Mouse (Mus musculus) liver, embryonic 11.5 days (tissue): ENCODE data around the gene Enpp1. TPM values are rescaled to one million over a fixed set of nuclear protein-coding genes. Genes with fewer than 3 reads are reported as not detected.

Experiments used
- ATAC-seq: fragments of 200-750 bp; cut with Nextera tagmentation; replicated peaks from 2 replicates; pipeline ENCODE4 v1.8.0; 2017; ENCODE audit warnings: moderate number of reproducible peaks, mild to moderate bottlenecking, moderate TSS enrichment, moderate library complexity; ENCODE audit not compliant: low FRiP score
- DNase-seq: peaks from one replicate; pipeline ENCODE4 v3.0.0-alpha.2; 2017; ENCODE audit warnings: low spot score
- H3K27ac ChIP-seq: fragments of 300-500 bp; sonication (generic); 2 replicates; pipeline ENCODE4 v1.5.1; 2014; ENCODE audit warnings: mild to moderate bottlenecking, low read depth, low read length, control low read depth
- H3K27me3 ChIP-seq: fragments of 300-500 bp; sonication (generic); replicated peaks from 2 replicates; pipeline ENCODE4 v1.6.1; 2014; ENCODE audit warnings: low read length, mixed read lengths; ENCODE audit not compliant: control insufficient read depth, insufficient read depth
- H3K36me3 ChIP-seq: fragments of 300-500 bp; sonication (generic); 2 replicates; pipeline ENCODE4 v1.6.1; 2014; ENCODE audit warnings: mild to moderate bottlenecking, low read length, moderate library complexity, mixed read lengths; ENCODE audit not compliant: control insufficient read depth, insufficient read depth
- H3K4me1 ChIP-seq: fragments of 300-500 bp; sonication (generic); replicated peaks from 2 replicates; pipeline ENCODE4 v1.6.1; 2014; ENCODE audit warnings: low read length, mixed read lengths; ENCODE audit not compliant: control insufficient read depth, insufficient read depth
- H3K4me2 ChIP-seq: fragments of 300-500 bp; sonication (generic); 2 replicates; pipeline ENCODE4 v1.6.1; 2014; ENCODE audit warnings: mild to moderate bottlenecking, control low read depth, moderate library complexity
- H3K4me3 ChIP-seq: fragments of 300-500 bp; sonication (generic); 2 replicates; pipeline ENCODE4 v1.5.1; 2014; ENCODE audit warnings: low read depth, low read length, control low read depth
- H3K9ac ChIP-seq: fragments of 300-500 bp; sonication (generic); 2 replicates; pipeline ENCODE4 v1.6.1; 2014; ENCODE audit warnings: low read depth, low read length, control low read depth
- H3K9me3 ChIP-seq: fragments of 300-500 bp; sonication (generic); 2 replicates; pipeline ENCODE4 v1.6.1; 2016; ENCODE audit warnings: low read length, inconsistent platforms, mixed read lengths; ENCODE audit not compliant: control insufficient read depth
- WGBS: fragments of 180-500 bp; shearing (Covaris S2); extraction: QIAGEN DNeasy Blood & Tissue Kit; methylation state at CpG from one replicate; pipeline ENCODE4 v1.1.7; 2014; 5-methylcytosine and 5-hydroxymethylcytosine counted together
- polyA plus RNA-seq: library from polyadenylated mRNA; unstranded; fragments of >200 nt; fragmentation: Nextera tagmentation; extraction: Ambion mirVana; gene quantifications from 2 replicates; pipeline ENCODE4 v1.2.1, GENCODE M21; 2014

The Enpp1 gene
- 2.7 TPM in 2 replicates for polyA plus RNA-seq

DNA sequence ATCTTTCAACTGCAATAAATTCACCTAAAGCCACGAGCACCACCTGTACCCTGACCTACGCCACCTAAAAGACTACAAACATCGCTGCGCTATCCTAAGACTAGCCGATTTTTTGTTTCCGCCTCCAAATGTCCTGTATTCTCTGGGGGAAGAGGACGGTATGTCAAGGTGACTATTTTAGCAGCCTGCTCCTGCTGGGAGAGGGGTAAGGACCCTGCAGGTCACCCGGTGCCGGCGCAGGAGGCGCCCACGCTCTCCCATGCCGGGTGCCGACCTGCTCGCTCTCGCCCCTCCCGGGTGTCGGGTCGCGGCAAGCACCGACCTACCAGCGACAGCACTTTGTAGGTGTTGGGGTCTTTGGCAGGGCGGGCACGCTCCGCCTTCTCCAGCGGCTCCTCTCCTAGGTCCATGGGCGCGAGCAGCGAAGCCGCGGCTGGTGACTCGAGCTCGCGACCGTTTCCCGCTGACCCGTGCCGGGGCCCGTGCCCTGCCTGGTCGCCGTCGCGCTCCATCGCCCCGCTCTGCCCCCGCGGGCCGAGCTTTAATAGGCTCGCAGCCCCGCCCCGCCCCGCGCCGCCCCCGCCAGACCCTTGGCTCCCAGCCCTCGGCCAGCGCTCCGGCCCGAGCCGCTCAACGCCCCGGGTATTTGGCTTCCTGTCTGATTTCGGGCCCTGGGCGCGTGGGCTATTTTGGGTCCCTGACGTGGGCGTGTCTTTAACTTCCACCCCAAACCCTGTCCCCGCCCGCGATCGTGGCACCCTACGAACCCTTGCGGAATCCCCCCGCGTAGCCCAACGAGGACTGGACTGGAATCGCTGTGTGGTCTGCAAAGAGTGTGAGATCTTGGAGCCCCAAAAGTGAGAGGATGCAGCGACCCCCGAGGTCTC is at the start of gene Enpp1:
Gene Enpp1 (minus strand): TSS at position 680 of the 887 bp plus-strand sequence.
- peak; percentile 78 for ATAC-seq
- H3K4me1 ChIP-seq, result 0 out of 2 replicates have a peak, but pooled peaks cover 3% of the 10 kb centered on the region
- H3K27ac ChIP-seq, result no peak within 1 kb of the TSS
- H3K9me3 ChIP-seq, result no peaks in the 10 kb centered on the region
- H3K27me3 ChIP-seq, result no peaks in the 10 kb centered on the region; the same call in 1 of the 2 replicates
- H3K4me2 ChIP-seq, result peak within 1 kb of the TSS; percentile 99
- under 1% methylated on average over 77 of the region's 79 CpGs for WGBS
- peak within 1 kb of the TSS; percentile 75 for H3K4me3 ChIP-seq
- H3K9ac ChIP-seq, result peak within 1 kb of the TSS; percentile 72
- no peaks in the 10 kb centered on the region for H3K36me3 ChIP-seq
- peak; percentile 73 for DNase-seq

DNA sequence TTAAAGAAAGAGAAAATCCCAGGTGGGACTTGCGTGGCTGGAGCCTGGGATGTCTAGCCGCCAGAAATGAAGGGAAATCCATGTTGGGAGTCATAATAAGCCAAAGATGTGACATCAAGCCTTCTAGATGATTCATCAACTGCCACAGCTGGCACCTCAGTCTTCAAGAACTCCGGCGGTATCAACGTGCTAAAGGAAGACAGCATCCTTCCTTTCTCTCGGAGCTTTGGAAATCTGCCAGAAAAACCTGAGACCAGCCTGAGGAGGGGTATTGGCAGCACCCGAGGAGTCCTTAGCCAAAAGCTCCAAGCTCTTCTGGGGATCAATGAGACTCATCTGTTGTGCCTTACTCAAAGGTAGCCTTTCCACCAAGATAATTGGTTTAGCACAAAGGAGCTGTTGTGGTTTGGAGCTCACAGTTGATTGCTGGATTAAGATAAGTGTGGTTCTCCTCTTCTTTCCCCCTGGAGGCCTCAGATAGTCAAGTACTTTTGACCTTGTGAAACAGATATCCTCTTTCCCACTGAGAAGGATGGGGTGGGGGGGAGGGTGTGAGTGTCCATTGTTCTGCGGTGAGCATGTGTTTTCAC is 46.5 kb upstream of the Enpp1 start:
- DNase-seq (peak; percentile 40), ATAC-seq (peak; percentile 91)
- no peaks in the 10 kb centered on the region for H3K9me3 ChIP-seq
- peak overlapping the region; percentile 42; the same call in 1 of the 2 replicates for H3K27ac ChIP-seq
- H3K4me3 ChIP-seq, result no peak overlapping the region
- no peaks in the 10 kb centered on the region for H3K27me3 ChIP-seq
- H3K4me1 ChIP-seq, result peaks cover 11% of the 10 kb centered on the region; the same call in 1 of the 2 replicates
- H3K4me2 ChIP-seq, result peak overlapping the region; percentile 7
- H3K36me3 ChIP-seq, result no peaks in the 10 kb centered on the region
- WGBS, result 32% methylated on average over 8 of the region's 8 CpGs
- H3K9ac ChIP-seq, result no peak overlapping the region

DNA sequence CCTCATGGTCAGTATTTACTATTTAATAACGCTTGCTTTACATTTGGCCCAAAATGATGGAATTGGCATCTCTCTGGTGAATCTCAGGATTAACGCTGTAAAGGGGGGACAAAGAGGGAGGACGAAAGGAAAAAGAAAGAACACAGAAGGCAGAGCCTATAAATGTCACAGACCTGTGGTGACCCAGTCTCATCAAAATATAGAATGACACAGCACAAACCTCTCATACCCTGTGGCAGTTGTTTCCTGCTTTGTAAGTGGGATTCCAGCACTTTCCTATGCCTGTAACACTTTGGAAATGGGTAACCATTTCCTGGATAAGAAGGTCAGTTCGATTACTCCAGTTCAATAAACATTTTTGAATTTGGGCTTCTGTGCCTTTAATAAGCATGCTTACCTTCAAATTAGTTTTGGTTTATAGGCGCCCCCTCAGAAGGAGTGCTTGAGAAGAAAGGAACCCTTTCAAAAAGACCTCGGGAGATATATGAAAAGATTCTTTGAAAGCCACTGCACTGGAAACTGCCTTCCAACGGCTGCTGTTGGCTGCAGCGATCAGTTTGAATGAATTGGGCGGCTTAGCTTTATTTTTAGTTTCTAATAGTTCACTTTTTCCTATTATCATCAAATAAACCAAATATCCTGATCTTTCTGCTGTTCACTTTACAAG is 43.0 kb upstream of the Enpp1 start:
- no peak for DNase-seq
- no peak overlapping the region for H3K27ac ChIP-seq
- no peak overlapping the region for H3K4me3 ChIP-seq
- H3K36me3 ChIP-seq, result no peaks in the 10 kb centered on the region
- peak overlapping the region; percentile 45; the same call in 1 of the 2 replicates for H3K4me2 ChIP-seq
- 77% methylated on average over 9 of the region's 9 CpGs for WGBS
- H3K4me1 ChIP-seq, result peaks cover 11% of the 10 kb centered on the region; the same call in 1 of the 2 replicates
- no peaks in the 10 kb centered on the region for H3K27me3 ChIP-seq
- no peak for ATAC-seq
- H3K9ac ChIP-seq, result no peak overlapping the region
- no peaks in the 10 kb centered on the region for H3K9me3 ChIP-seq

DNA sequence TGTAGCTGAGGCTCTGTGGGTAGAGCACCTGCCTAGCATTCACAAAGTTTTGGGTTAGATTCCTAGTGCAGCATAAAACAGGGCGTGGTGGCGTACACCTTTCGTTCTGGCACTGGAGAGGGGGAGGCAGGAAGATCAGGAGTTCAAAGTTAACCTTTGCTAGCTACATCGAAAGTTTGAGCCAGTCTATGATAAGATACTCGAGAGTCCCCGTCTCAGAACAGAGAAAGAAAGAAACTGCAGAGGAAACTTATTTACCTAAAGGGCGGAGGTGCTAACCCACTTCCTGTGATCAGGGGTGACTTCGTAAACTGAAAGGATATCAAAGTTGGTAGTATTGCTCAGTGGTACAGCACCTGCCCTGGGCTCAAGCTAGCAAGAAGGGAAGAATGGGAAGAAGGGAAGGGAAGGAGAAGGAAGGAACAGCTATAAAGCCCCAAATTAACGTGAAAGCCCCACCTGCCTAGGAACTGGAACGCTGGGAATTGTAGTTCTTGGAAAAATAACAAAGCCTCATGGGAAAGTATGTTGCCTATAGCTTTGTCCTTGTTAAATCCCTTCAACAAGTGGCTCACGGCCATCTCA is 42.4 kb upstream of the Enpp1 start:
- DNase-seq, result no peak
- Histone ChIP-seq H3K9me3 (no peaks in the 10 kb centered on the region), H3K36me3 (no peaks in the 10 kb centered on the region), H3K4me2 (peak overlapping the region; percentile 45), H3K4me1 (peaks cover 11% of the 10 kb centered on the region; the same call in 1 of the 2 replicates), H3K27ac (no peak overlapping the region), H3K9ac (peak overlapping the region; percentile 8; the same call in 1 of the 2 replicates), H3K4me3 (peak overlapping the region; percentile 19), H3K27me3 (no peaks in the 10 kb centered on the region)
- 39% methylated on average over 11 of the region's 11 CpGs for WGBS
- ATAC-seq, result peak; percentile 16; the same call in 1 of the 2 replicates

DNA sequence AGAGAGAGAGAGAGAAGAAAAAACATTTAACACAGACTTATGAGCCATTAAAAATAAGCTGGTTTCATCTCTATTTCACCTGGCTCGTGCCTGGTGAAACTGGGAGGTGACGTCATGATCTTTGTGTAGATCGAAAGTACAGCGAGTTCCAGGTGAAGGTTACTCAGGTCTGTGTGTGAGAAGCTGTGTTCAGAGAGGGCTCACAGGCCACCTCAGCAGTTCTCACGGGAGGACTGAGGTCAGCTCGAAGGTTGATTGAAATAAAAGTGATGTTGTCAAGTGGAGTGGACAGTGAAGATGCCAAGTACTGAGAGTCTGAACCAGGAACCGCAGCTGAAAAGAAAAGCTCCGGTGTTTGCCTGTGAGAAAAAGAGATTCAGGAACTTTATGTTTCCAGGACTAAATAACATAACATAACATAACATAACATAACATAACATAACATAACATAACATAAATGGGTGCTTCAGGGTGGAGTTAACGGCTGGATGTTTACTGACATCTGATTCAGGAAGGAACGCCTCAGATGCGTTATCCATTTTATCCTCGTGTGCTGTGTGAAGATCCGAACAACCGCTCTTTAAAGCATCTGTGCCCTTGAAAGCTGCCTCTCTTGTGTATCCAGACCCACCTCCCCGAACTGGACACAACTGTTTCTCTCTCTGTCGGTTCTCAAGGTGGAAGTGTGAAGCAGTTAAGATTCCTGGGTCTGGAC is 41.7 kb upstream of the Enpp1 start:
- no peak overlapping the region for H3K27ac ChIP-seq
- no peak for DNase-seq

DNA sequence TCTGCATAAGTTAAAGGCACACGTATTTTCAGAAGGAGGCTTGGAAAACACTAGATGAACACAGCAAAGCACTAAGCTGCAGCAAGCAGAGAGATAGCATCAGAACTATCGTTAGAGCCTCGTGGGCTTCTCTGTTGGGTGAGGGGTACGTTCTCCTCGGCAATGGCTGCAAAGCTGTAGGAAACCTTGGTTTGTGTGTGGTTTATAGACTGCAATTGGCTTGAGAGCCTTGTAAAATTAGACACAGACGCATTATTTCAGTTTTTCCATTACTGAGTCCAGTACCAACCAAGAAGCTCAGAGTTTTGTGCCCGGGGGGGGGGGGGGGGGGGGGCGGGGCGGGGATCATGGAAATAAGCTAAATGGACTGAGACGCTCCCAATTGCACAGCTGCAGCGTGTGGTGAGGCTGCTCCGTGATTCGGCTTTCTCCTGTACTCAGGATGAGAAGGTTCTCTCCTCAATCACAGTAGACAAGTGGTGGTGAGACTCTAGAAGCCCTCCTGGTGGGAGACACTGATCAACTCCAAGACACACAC is 31.1 kb upstream of the Enpp1 start:
- Histone ChIP-seq H3K4me1 (no peaks in the 10 kb centered on the region), H3K9me3 (no peaks in the 10 kb centered on the region), H3K9ac (no peak overlapping the region), H3K27ac (no peak overlapping the region), H3K27me3 (no peaks in the 10 kb centered on the region), H3K4me2 (no peak overlapping the region), H3K4me3 (no peak overlapping the region), H3K36me3 (no peaks in the 10 kb centered on the region)
- no peak for DNase-seq
- no peak for ATAC-seq
- 67% methylated on average over 12 of the region's 13 CpGs for WGBS

More for the DNA sequence above, 41.7 kb upstream of the Enpp1 start:
- Histone ChIP-seq H3K27me3 (no peaks in the 10 kb centered on the region), H3K9me3 (no peaks in the 10 kb centered on the region), H3K4me2 (peak overlapping the region; percentile 45), H3K4me3 (peak overlapping the region; percentile 19; the same call in 1 of the 2 replicates), H3K9ac (peak overlapping the region; percentile 8; the same call in 1 of the 2 replicates), H3K36me3 (no peaks in the 10 kb centered on the region), H3K4me1 (peaks cover 11% of the 10 kb centered on the region; the same call in 1 of the 2 replicates)
- ATAC-seq, result no peak
- 64% methylated on average over 16 of the region's 16 CpGs for WGBS

DNA sequence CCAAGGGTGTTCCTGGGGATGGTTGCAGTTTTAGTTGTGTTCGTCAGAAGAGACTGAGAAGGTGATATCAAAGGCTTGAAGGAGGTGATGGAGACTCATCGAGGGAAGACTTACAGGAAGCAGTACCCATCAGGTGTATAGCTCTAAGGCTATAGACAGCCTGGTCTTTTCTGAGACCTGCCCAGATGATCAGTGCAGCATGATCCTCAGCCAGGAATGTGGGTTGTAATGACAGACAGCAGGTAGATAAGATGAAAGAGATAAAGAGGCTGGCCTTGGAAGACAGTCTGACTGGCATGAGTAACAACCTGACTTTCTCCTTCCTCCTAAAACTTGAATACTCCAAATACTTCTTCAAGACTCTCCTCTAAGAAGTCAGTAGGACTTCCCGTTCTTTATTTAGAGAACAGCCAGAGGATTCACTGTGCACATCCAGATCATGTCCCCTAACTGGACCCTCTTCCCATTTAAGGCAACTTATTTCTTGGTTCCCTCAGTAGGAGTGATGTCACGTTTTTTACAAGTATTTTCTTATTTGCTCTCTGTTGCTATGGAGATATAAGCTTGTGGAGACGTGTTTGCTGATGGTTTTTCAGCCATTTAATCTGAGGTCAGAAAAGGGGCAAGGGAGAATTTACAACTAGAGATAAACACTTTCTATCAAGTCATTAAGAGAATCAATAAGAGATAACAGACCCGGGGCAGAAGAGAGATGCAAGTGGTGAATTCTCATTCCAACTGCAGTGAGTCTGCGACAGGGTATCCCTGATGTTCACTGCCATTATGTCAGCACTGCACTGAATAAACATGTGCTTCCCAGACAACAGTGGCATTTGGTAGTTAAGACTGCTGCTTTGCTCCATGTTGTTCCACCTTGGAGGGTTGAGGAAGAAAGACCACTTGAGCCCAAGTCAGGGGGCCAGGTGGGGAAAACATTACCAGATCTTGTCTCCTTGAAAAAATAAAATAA is 29.6 kb upstream of the Enpp1 start:
- no peaks in the 10 kb centered on the region for H3K27me3 ChIP-seq
- no peak overlapping the region for H3K4me2 ChIP-seq
- 54% methylated on average over 7 of the region's 7 CpGs for WGBS
- H3K9ac ChIP-seq, result no peak overlapping the region
- no peak overlapping the region for H3K27ac ChIP-seq
- H3K4me1 ChIP-seq, result no peaks in the 10 kb centered on the region
- ATAC-seq, result no peak
- DNase-seq, result no peak
- H3K9me3 ChIP-seq, result no peaks in the 10 kb centered on the region
- no peak overlapping the region for H3K4me3 ChIP-seq
- no peaks in the 10 kb centered on the region for H3K36me3 ChIP-seq
